Mouse (Mus musculus): ENCODE data around the gene Acnat2. TPM values are rescaled to one million over a fixed set of nuclear protein-coding genes. Genes with fewer than 3 reads are reported as not detected.
"Not testable (repeated sequence)": the region's sequence is repeated elsewhere in the genome, so short reads cannot be mapped to it uniquely, and the experiment has no call there.

The Acnat2 gene
- polyA plus RNA-seq, 1 experiment: not detected

DNA sequence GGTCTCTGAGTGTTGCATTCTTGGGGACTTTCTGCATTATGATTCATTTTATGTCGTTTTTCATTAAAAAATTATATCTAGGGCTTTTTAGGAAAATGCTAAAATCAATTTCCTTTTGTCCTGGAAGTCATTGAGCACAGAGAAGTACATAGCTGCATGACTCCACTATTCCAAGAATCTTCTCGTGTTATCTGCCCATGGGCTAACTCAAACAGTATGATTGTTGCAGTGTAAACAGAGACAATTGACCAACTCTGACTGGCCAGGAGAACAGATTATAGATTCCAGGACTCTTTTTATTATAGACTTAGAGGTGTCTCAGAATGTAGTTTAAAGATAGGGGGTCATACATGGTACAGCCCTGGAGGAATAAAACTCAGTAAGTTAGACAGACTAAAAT lies 21.1 kb downstream of the Acnat2 start:
- Histone ChIP-seq H3K27me3 (ENCODE audit: control insufficient read depth, insufficient read depth, low read length, poor library complexity, severe bottlenecking) (no peaks in the 10 kb centered on the region), H3K36me3 (ENCODE audit: control insufficient read depth, insufficient read depth, low read length, poor library complexity, severe bottlenecking) (no peaks in the 10 kb centered on the region), H3K9ac (ENCODE audit: low read depth, poor library complexity, severe bottlenecking) (no peak overlapping the region), H3K4me1 (ENCODE audit: control insufficient read depth, insufficient read depth, low read length) (no peaks in the 10 kb centered on the region), H3K9me3 (replicated peaks; ENCODE audit: control insufficient read depth, insufficient read depth, low read length, poor library complexity, severe bottlenecking) (no peaks in the 10 kb centered on the region), H3K27ac (ENCODE audit: insufficient read depth, low read length) (no peak overlapping the region), H3K4me3 (ENCODE audit: low read depth, low read length) (no peak overlapping the region)
- TF ChIP-seq CTCF (IDR thresholded peaks at IDR 0.05; ENCODE audit: low read depth, low read length) (no peak), POLR2A (IDR thresholded peaks at IDR 0.05; ENCODE audit: insufficient read depth, low read length) (no peak), EP300 (IDR thresholded peaks at IDR 0.05; ENCODE audit: insufficient read depth, low read depth, low read length) (no peak)

DNA sequence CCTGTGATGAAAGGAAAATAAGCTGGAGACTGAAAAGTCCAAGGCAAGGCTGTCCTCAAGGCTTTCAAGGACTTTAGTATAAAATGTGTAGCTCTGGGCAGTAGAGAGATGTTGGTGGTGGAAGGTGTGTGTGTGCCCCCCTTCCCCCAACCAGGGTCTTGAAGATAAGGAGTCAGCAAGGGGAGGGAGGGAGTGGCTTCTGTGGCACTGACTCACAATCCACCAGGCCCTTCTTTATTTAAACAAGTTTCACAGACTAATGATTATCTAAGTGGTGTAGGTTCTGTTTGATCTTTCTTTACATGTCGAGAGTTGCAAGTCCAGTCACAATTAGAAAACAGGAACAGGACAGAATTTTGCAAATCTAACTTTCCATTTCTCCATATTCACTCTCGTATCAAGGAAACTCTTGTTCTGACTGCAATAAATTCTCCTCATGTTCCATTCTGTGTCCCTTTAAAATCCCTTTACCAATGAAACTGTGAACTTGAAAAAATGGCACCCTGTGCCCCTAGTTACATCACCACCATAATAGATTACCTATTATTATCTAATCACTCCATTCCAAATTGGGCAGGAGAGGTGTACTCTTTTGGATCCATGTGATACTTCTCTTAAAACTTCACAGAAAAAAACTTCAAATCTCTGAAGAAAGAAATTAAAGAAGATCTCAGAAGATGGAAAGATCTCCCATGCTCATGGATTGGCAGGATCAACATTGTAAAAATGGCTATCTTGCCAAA lies 24.2 kb downstream of the Acnat2 start:
- not testable (repeated sequence) for H3K27me3 ChIP-seq (ENCODE audit: control insufficient read depth, insufficient read depth, low read length, poor library complexity, severe bottlenecking); H3K9ac ChIP-seq (ENCODE audit: low read depth, poor library complexity, severe bottlenecking); H3K4me1 ChIP-seq (ENCODE audit: control insufficient read depth, insufficient read depth, low read length)

DNA sequence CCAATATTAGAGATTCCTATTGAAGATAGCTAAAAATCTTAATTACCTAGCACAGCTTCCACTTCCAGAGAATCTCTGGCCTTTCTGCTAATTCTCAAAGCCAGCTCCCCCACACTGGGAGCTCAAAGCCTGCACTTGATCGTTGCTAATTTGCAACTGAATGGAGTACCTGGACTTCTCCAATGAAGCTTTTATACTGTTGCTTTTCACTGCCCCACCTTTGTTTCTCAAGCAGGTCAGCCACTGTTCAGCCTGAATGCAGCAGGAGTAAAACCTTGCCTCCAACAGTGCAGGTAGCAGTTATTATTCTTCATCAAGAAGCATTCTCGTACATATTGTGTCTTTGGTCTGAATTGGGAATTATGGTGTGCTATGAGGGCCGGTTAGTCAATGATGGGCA lies 39.9 kb downstream of the Acnat2 start:
- H3K27me3 ChIP-seq (ENCODE audit: control insufficient read depth, insufficient read depth, low read length, poor library complexity, severe bottlenecking); H3K27ac ChIP-seq (ENCODE audit: insufficient read depth, low read length); H3K36me3 ChIP-seq (ENCODE audit: control insufficient read depth, insufficient read depth, low read length, poor library complexity, severe bottlenecking); H3K4me1 ChIP-seq (ENCODE audit: control insufficient read depth, insufficient read depth, low read length); H3K4me3 ChIP-seq (ENCODE audit: low read depth, low read length); H3K9ac ChIP-seq (ENCODE audit: low read depth, poor library complexity, severe bottlenecking): not testable (repeated sequence)
- peaks cover 15% of the 10 kb centered on the region for H3K9me3 ChIP-seq (replicated peaks; ENCODE audit: control insufficient read depth, insufficient read depth, low read length, poor library complexity, severe bottlenecking)

More for the DNA sequence above, 24.2 kb downstream of the Acnat2 start:
- H3K4me3 ChIP-seq (ENCODE audit: low read depth, low read length); H3K9me3 ChIP-seq (replicated peaks; ENCODE audit: control insufficient read depth, insufficient read depth, low read length, poor library complexity, severe bottlenecking); H3K27ac ChIP-seq (ENCODE audit: insufficient read depth, low read length); H3K36me3 ChIP-seq (ENCODE audit: control insufficient read depth, insufficient read depth, low read length, poor library complexity, severe bottlenecking): not testable (repeated sequence)

DNA sequence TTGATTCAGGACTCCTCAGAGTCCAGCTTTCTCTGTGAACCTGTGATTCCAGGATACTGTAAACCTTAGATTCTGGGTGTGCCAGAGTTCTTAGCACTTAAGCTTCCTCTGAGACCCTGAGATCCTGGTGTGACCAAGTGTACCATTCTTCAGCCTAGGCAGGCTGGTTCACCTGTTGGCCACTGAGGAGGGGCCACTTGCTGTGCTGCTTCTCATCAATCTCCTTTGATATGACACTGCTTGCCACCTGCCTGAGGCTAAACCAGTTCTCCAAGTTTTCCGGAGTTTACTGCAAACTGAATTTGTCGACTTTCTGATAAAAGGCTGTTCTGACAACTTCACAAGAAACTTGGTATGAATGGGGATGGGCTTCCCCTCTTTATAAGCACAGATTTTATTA lies 50.9 kb downstream of the Acnat2 start:
- Histone ChIP-seq H3K9me3 (replicated peaks; ENCODE audit: control insufficient read depth, insufficient read depth, low read length, poor library complexity, severe bottlenecking) (peaks cover 7% of the 10 kb centered on the region; the same call in 1 of the 2 replicates), H3K9ac (ENCODE audit: low read depth, poor library complexity, severe bottlenecking) (no peak overlapping the region), H3K27me3 (ENCODE audit: control insufficient read depth, insufficient read depth, low read length, poor library complexity, severe bottlenecking) (no peaks in the 10 kb centered on the region), H3K4me1 (ENCODE audit: control insufficient read depth, insufficient read depth, low read length) (no peaks in the 10 kb centered on the region), H3K27ac (ENCODE audit: insufficient read depth, low read length) (no peak overlapping the region), H3K4me3 (ENCODE audit: low read depth, low read length) (no peak overlapping the region), H3K36me3 (ENCODE audit: control insufficient read depth, insufficient read depth, low read length, poor library complexity, severe bottlenecking) (no peaks in the 10 kb centered on the region)
- TF ChIP-seq EP300 (IDR thresholded peaks at IDR 0.05; ENCODE audit: insufficient read depth, low read depth, low read length): no peak
- no peak for TF ChIP-seq POLR2A (IDR thresholded peaks at IDR 0.05; ENCODE audit: insufficient read depth, low read length)
- no peak for TF ChIP-seq CTCF (IDR thresholded peaks at IDR 0.05; ENCODE audit: low read depth, low read length)

DNA sequence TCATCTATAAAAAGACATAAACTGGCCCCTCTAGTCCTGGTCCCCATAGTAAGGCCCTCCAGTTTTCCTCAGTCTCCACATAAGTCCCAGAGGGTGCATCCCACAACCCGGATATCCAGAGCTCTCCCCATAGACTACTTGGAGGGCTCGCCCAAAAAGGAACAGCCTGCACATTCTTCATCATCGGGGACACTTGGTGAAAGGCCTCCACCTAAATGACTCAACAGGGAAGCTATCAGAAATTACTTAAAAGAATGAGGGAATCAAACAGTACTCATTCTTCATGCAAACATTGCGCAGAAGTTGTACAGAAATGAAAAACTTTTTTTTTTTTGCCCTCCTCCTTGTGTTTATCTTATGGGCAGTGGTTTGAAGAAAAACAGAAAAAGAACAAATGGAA lies 57.5 kb downstream of the Acnat2 start:
- H3K4me3 ChIP-seq (ENCODE audit: low read depth, low read length): no peak overlapping the region
- no peaks in the 10 kb centered on the region for H3K9me3 ChIP-seq (replicated peaks; ENCODE audit: control insufficient read depth, insufficient read depth, low read length, poor library complexity, severe bottlenecking)
- no peak overlapping the region for H3K9ac ChIP-seq (ENCODE audit: low read depth, poor library complexity, severe bottlenecking)
- no peak for TF ChIP-seq EP300 (IDR thresholded peaks at IDR 0.05; ENCODE audit: insufficient read depth, low read depth, low read length)
- TF ChIP-seq POLR2A (IDR thresholded peaks at IDR 0.05; ENCODE audit: insufficient read depth, low read length): no peak
- no peak for TF ChIP-seq CTCF (IDR thresholded peaks at IDR 0.05; ENCODE audit: low read depth, low read length)
- H3K27ac ChIP-seq (ENCODE audit: insufficient read depth, low read length): no peak overlapping the region
- no peaks in the 10 kb centered on the region for H3K27me3 ChIP-seq (ENCODE audit: control insufficient read depth, insufficient read depth, low read length, poor library complexity, severe bottlenecking)
- no peaks in the 10 kb centered on the region for H3K36me3 ChIP-seq (ENCODE audit: control insufficient read depth, insufficient read depth, low read length, poor library complexity, severe bottlenecking)
- H3K4me1 ChIP-seq (ENCODE audit: control insufficient read depth, insufficient read depth, low read length): no peaks in the 10 kb centered on the region

DNA sequence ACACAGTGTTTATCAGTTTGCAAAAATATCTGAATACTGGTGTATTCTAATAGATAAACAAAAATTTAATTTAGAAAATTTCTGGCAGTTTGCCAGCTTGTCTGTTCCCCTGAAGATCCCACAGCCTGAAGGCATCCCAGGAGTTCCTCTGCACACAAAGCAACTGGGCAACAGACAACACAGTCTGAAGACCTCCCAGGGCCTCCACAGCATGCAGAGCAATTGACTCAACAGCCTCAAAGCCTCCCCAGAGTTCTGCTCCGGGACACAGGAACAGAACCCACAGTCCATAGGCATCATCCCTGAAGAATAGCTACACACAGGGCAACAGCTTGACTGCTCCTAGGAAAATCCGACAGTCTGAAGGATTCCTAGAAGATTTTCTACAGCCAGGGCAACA lies 59.3 kb downstream of the Acnat2 start:
- H3K9ac ChIP-seq (ENCODE audit: low read depth, poor library complexity, severe bottlenecking): no peak overlapping the region

DNA sequence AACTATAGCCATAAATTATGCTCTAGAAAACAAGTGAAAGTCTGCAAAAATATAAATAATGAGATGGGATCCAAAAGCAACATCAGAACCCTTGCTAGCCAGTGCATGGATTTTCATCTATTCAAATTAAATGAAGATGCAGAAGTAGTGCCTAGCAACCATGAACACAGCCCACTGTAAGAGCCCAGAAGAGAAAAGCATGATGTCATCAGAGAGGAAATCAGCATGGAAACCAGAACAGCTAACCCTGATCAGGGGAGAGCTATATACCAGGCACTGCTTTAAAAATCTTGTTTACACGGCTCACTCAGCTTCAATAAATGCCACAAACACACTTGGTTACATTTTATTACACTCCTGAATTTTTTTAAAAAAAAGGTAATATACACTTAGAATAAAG lies 60.0 kb downstream of the Acnat2 start:
- not testable (repeated sequence) for H3K4me1 ChIP-seq (ENCODE audit: control insufficient read depth, insufficient read depth, low read length); H3K36me3 ChIP-seq (ENCODE audit: control insufficient read depth, insufficient read depth, low read length, poor library complexity, severe bottlenecking); H3K9me3 ChIP-seq (replicated peaks; ENCODE audit: control insufficient read depth, insufficient read depth, low read length, poor library complexity, severe bottlenecking); H3K4me3 ChIP-seq (ENCODE audit: low read depth, low read length); H3K9ac ChIP-seq (ENCODE audit: low read depth, poor library complexity, severe bottlenecking); H3K27ac ChIP-seq (ENCODE audit: insufficient read depth, low read length); H3K27me3 ChIP-seq (ENCODE audit: control insufficient read depth, insufficient read depth, low read length, poor library complexity, severe bottlenecking)

More for the DNA sequence above, 59.3 kb downstream of the Acnat2 start:
- Histone ChIP-seq H3K9me3 (replicated peaks; ENCODE audit: control insufficient read depth, insufficient read depth, low read length, poor library complexity, severe bottlenecking) (no peaks in the 10 kb centered on the region), H3K4me1 (ENCODE audit: control insufficient read depth, insufficient read depth, low read length) (no peaks in the 10 kb centered on the region), H3K27me3 (ENCODE audit: control insufficient read depth, insufficient read depth, low read length, poor library complexity, severe bottlenecking) (no peaks in the 10 kb centered on the region), H3K4me3 (ENCODE audit: low read depth, low read length) (no peak overlapping the region), H3K27ac (ENCODE audit: insufficient read depth, low read length) (no peak overlapping the region), H3K36me3 (ENCODE audit: control insufficient read depth, insufficient read depth, low read length, poor library complexity, severe bottlenecking) (no peaks in the 10 kb centered on the region)
- TF ChIP-seq CTCF (IDR thresholded peaks at IDR 0.05; ENCODE audit: low read depth, low read length): no peak
- TF ChIP-seq POLR2A (IDR thresholded peaks at IDR 0.05; ENCODE audit: insufficient read depth, low read length): no peak
- no peak for TF ChIP-seq EP300 (IDR thresholded peaks at IDR 0.05; ENCODE audit: insufficient read depth, low read depth, low read length)

DNA sequence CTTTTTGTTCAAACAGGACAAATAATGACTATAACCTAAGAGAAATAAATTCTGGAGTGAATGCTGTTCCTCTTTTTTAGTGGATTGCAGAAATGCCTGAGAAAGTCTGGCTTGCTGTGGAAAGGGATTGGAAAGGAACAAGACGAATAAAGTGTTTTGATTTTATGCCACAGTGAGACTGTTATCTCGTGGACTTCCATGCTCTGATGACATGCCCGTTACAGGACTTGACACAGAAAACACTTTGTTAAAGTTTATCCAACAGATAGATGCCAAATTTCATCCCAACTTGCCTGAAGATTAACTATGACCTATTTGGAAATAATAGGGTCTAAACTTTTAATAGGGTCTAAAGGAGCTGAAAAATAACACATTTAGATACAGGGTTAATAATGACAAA lies 67.9 kb downstream of the Acnat2 start:
- not testable (repeated sequence) for H3K27ac ChIP-seq (ENCODE audit: insufficient read depth, low read length); H3K4me3 ChIP-seq (ENCODE audit: low read depth, low read length); H3K36me3 ChIP-seq (ENCODE audit: control insufficient read depth, insufficient read depth, low read length, poor library complexity, severe bottlenecking); H3K9me3 ChIP-seq (replicated peaks; ENCODE audit: control insufficient read depth, insufficient read depth, low read length, poor library complexity, severe bottlenecking); H3K4me1 ChIP-seq (ENCODE audit: control insufficient read depth, insufficient read depth, low read length); H3K27me3 ChIP-seq (ENCODE audit: control insufficient read depth, insufficient read depth, low read length, poor library complexity, severe bottlenecking); H3K9ac ChIP-seq (ENCODE audit: low read depth, poor library complexity, severe bottlenecking)

DNA sequence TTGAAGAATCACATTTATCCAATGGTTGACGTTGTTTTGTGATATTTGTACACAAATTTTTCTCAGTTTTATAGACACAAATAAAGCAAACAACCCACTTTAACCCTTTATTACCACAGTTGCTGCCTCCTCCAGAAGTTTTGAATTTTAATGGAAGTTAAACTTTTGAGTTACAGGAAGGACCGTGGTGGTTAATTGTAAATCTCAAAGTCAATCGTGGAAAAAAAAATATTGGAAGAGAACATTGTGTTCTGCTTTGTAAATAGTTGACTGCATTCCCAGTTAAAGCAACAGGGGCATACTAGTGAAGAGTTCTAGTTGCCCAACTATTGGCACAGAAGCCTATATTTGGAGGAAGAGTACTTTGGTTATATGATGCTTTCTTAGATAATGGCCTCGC lies 70.0 kb downstream of the Acnat2 start:
- H3K4me1 ChIP-seq (ENCODE audit: control insufficient read depth, insufficient read depth, low read length); H3K27ac ChIP-seq (ENCODE audit: insufficient read depth, low read length); H3K27me3 ChIP-seq (ENCODE audit: control insufficient read depth, insufficient read depth, low read length, poor library complexity, severe bottlenecking); H3K9ac ChIP-seq (ENCODE audit: low read depth, poor library complexity, severe bottlenecking); H3K9me3 ChIP-seq (replicated peaks; ENCODE audit: control insufficient read depth, insufficient read depth, low read length, poor library complexity, severe bottlenecking); H3K4me3 ChIP-seq (ENCODE audit: low read depth, low read length); H3K36me3 ChIP-seq (ENCODE audit: control insufficient read depth, insufficient read depth, low read length, poor library complexity, severe bottlenecking): not testable (repeated sequence)
